Mouse (Mus musculus) ES-Bruce4 (cell line): ENCODE results near the gene Cd37.

Experiments
- CTCF ChIP-seq: IDR thresholded peaks from one replicate; pipeline ENCODE4 v1.8.1; 2011; ENCODE audit warnings: low read depth, low read length
- EP300 ChIP-seq: IDR thresholded peaks from 2 replicates; pipeline ENCODE4 v1.6.1; 2011; ENCODE audit warnings: low read depth, low read length; ENCODE audit not compliant: insufficient read depth
- POLR2A ChIP-seq: IDR thresholded peaks from one replicate; pipeline ENCODE4 v1.8.1; 2011; ENCODE audit warnings: low read length; ENCODE audit not compliant: insufficient read depth

DNA sequence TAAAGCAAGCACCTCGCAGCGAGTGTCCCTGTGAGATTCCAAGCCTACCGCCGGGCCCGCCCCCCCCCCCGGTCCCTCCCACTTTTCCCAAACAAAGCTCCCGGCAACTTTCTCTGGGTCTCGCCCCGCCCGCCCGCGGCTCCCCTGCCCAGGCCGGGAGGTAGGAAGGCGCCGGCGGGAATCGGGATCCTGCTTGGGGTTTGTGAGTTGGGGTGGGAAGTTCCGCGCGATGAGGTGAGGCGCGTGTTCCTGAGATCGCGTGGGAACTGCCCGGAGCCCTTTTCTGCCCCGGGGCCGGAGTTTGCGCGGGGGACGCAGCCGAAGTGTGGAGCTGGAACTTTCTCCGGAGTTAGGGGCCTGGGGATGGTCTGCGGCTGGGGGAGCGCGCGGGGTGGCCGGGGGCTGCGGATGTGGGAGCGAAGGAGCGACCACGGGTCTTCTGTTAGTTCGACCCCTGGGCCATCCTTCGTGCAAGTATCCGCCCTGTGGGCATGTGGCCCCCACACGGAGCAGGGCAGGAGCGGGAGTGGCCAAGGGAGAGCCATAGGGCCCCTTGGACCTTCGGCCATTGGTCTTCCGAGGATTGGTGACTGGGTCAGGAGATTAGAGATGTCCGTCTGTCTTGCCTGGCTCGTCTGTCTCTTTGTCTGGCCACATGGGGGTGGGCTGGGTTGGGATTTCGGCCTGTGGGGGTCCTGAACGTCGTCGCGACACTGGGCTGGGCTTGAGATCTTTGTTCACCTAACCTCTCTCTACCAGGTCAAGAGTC, 23.1 kb downstream of the Cd37 start, which contains the start of gene Tead2:
- no peak for TF ChIP-seq POLR2A
- no peak for TF ChIP-seq CTCF
- TF ChIP-seq EP300, result no peak
